Mouse (Mus musculus): ENCODE measurements around the gene Cks1b. TPM values are rescaled to one million over a fixed set of nuclear protein-coding genes. Genes with fewer than 3 reads are reported as not detected.

The Cks1b gene
- total and polyA plus RNA-seq, 3 experiments: 173 to 270 (median 268) TPM

- no peak overlapping the region for H3K27ac ChIP-seq (ENCODE audit: insufficient read depth, low read depth)
- no peak overlapping the region for H3K9ac ChIP-seq (ENCODE audit: insufficient read depth, low read depth)
- TF ChIP-seq ZKSCAN1 (IDR thresholded peaks at IDR 0.05; ENCODE audit: borderline replicate concordance, low read depth, low read length) (no peak), ZNF384 (IDR thresholded peaks at IDR 0.05; ENCODE audit: low read depth, low read length) (no peak), MYC (IDR thresholded peaks at IDR 0.05; ENCODE audit: low read depth, low read length) (no peak), HCFC1 (IDR thresholded peaks at IDR 0.05; ENCODE audit: low read depth, low read length) (no peak), PAX5 (IDR thresholded peaks at IDR 0.05; ENCODE audit: low read length) (no peak), RAD21 (IDR thresholded peaks at IDR 0.05; ENCODE audit: low read depth, low read length) (no peak), ELF1 (IDR thresholded peaks at IDR 0.05; ENCODE audit: low read depth, low read length) (no peak), POLR2A (IDR thresholded peaks at IDR 0.05; ENCODE audit: low read depth, low read length) (no peak), MAFK (IDR thresholded peaks at IDR 0.05; ENCODE audit: insufficient replicate concordance, low read length) (no peak), ZMIZ1 (IDR thresholded peaks at IDR 0.05; ENCODE audit: low read depth, low read length) (no peak), ETS1 (conservative IDR thresholded peaks at IDR 0.05; ENCODE audit: low read depth, low read length) (no peak), NRF1 (IDR thresholded peaks at IDR 0.05; ENCODE audit: low read depth, low read length) (no peak), POLR2AphosphoS2 (IDR thresholded peaks at IDR 0.05; ENCODE audit: low read depth, low read length) (no peak), TBP (conservative IDR thresholded peaks at IDR 0.05; ENCODE audit: low read depth, low read length) (no peak), IRF4 (IDR thresholded peaks at IDR 0.05; ENCODE audit: low read depth, low read length) (no peak), SMC3 (IDR thresholded peaks at IDR 0.05; ENCODE audit: low read depth, low read length) (no peak), USF2 (conservative IDR thresholded peaks at IDR 0.05; ENCODE audit: low read depth, low read length) (no peak)
- in situ Hi-C loops (cut with MboI; ENCODE audit: low pct_ligation_motif_present, low pct_unique_long_range_greater_than_20kb, low sequenced_read_pairs): no loop called here
- H3K36me3 ChIP-seq (replicated peaks in 1 of 2; ENCODE audit: control insufficient read depth in 1 of 2, insufficient read depth in 1 of 2, low read length in 1 of 2): peaks cover 40 to 68% of the 10 kb centered on the region in 2 experiments
- no peak overlapping the region for H3K4me2 ChIP-seq (ENCODE audit: insufficient read depth, low read depth, poor library complexity, severe bottlenecking)
- peaks cover 30 to 96% of the 10 kb centered on the region in 2 experiments for H3K4me1 ChIP-seq (ENCODE audit: control insufficient read depth in 1 of 2, insufficient read depth in 2 of 2)
- no peak for DNase-seq (ENCODE audit: extremely low read depth)
- H3K4me3 ChIP-seq (replicated peaks in 1 of 3; ENCODE audit: low read depth in 2 of 3, low read length in 2 of 3, poor library complexity in 1 of 3): no peak overlapping the region
- dilution Hi-C loops (cut with MboI; ENCODE audit: extremely low pct_ligation_motif_present, extremely low pct_unique_long_range_greater_than_20kb, low sequenced_read_pairs): no loop called here
- H3K27me3 ChIP-seq (replicated peaks): no peaks in the 10 kb centered on the region
- H3K9me3 ChIP-seq (replicated peaks; ENCODE audit: low read length): no peaks in the 10 kb centered on the region
- H3K79me2 ChIP-seq (replicated peaks; ENCODE audit: control insufficient read depth, extremely low read depth, insufficient read depth, poor library complexity, severe bottlenecking): peaks cover 47% of the 10 kb centered on the region
These were observed 35.9 kb downstream of the Cks1b start for GRCm38 (mm10) chr3:89382033-89382882.

GRCm38 (mm10) chr3:89381233-89381632 is 37.0 kb downstream of the Cks1b start:
- Histone ChIP-seq H3K27me3 (replicated peaks) (no peaks in the 10 kb centered on the region), H3K9me3 (replicated peaks; ENCODE audit: low read length) (no peaks in the 10 kb centered on the region), H3K4me3 (replicated peaks in 1 of 3; ENCODE audit: low read depth in 2 of 3, low read length in 2 of 3, poor library complexity in 1 of 3) (no peak overlapping the region), H3K4me2 (ENCODE audit: insufficient read depth, low read depth, poor library complexity, severe bottlenecking) (no peak overlapping the region), H3K79me2 (replicated peaks; ENCODE audit: control insufficient read depth, extremely low read depth, insufficient read depth, poor library complexity, severe bottlenecking) (peaks cover 37% of the 10 kb centered on the region), H3K36me3 (replicated peaks in 1 of 2; ENCODE audit: control insufficient read depth in 1 of 2, insufficient read depth in 1 of 2, low read length in 1 of 2) (peaks cover 49 to 78% of the 10 kb centered on the region in 2 experiments), H3K27ac (ENCODE audit: insufficient read depth, low read depth) (no peak overlapping the region), H3K9ac (ENCODE audit: insufficient read depth, low read depth) (no peak overlapping the region), H3K4me1 (ENCODE audit: control insufficient read depth in 1 of 2, insufficient read depth in 2 of 2) (peaks cover 30 to 91% of the 10 kb centered on the region in 2 experiments)
- in situ Hi-C loops (cut with MboI; ENCODE audit: low pct_ligation_motif_present, low pct_unique_long_range_greater_than_20kb, low sequenced_read_pairs): no loop called here
- dilution Hi-C loops (cut with MboI; ENCODE audit: extremely low pct_ligation_motif_present, extremely low pct_unique_long_range_greater_than_20kb, low sequenced_read_pairs): no loop called here
- DNase-seq (ENCODE audit: extremely low read depth): no peak
- no peak for TF ChIP-seq SMC3 (IDR thresholded peaks at IDR 0.05; ENCODE audit: low read depth, low read length)
- TF ChIP-seq JUND (conservative IDR thresholded peaks at IDR 0.05; ENCODE audit: low read depth, low read length): no peak
- TF ChIP-seq ETS1 (conservative IDR thresholded peaks at IDR 0.05; ENCODE audit: low read depth, low read length): no peak

All from CH12.LX (cell line).